Mouse (Mus musculus) heart, adult 2 months (tissue): ENCODE measurements around the gene Scgb2b24.

Experiments
- CTCF ChIP-seq: fragments of 200-600 bp; IDR thresholded peaks from 2 replicates; pipeline ENCODE4 v1.8.1; 2022; ENCODE audit warnings: antibody characterized with exemption, mild to moderate bottlenecking, moderate library complexity
- EP300 ChIP-seq: fragments of 200-500 bp; IDR thresholded peaks from 2 replicates; pipeline ENCODE4 v1.6.1; 2011; ENCODE audit warnings: low read depth, low read length, control low read depth; ENCODE audit not compliant: insufficient read depth

DNA sequence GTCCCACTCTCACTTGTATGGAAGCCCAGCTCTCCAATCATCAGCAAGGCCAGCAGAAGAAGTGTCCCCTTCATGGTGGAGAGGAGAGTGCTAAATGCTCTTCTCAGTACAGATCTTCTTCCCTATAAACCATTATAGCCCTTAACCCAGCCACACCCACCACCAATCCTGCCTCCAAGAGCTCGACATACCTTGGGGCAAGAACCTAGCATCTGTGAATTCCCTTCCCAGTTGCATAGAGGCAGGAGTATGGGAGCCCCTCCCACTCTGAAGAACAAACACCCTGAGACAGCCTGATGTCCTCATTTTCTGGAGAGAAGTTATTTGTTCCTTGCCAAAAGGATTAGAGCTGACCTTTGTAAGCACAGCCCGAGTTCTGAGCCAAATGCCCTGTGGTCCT is at the start of gene Scgb2b24:
- TF ChIP-seq EP300 (no peak), CTCF (no peak)
